Mouse (Mus musculus) ES-E14 (cell line): Measurements from ENCODE around the gene Nos1ap.

Source experiments
- CHD2 ChIP-seq: IDR thresholded peaks from 2 replicates; pipeline ENCODE4 v1.6.1; 2014; ENCODE audit warnings: mild to moderate bottlenecking, low read depth, low read length, inconsistent platforms
- HCFC1 ChIP-seq: IDR thresholded peaks from 2 replicates; pipeline ENCODE4 v1.6.1; 2012; ENCODE audit warnings: low read length, inconsistent platforms, borderline replicate concordance; ENCODE audit not compliant: insufficient read depth
- ZNF384 ChIP-seq: IDR thresholded peaks from 2 replicates; pipeline ENCODE4 v1.6.1; 2012; ENCODE audit warnings: low read depth, low read length, inconsistent platforms

- no peak for TF ChIP-seq ZNF384
- TF ChIP-seq HCFC1 = no peak
- no peak for TF ChIP-seq CHD2
Measured at GRCm38 (mm10) chr1:170576728-170577065, 13.0 kb downstream of the Nos1ap start.
